ENCODE assay signal across 8 mouse cellular contexts in the genomic region with DNA sequence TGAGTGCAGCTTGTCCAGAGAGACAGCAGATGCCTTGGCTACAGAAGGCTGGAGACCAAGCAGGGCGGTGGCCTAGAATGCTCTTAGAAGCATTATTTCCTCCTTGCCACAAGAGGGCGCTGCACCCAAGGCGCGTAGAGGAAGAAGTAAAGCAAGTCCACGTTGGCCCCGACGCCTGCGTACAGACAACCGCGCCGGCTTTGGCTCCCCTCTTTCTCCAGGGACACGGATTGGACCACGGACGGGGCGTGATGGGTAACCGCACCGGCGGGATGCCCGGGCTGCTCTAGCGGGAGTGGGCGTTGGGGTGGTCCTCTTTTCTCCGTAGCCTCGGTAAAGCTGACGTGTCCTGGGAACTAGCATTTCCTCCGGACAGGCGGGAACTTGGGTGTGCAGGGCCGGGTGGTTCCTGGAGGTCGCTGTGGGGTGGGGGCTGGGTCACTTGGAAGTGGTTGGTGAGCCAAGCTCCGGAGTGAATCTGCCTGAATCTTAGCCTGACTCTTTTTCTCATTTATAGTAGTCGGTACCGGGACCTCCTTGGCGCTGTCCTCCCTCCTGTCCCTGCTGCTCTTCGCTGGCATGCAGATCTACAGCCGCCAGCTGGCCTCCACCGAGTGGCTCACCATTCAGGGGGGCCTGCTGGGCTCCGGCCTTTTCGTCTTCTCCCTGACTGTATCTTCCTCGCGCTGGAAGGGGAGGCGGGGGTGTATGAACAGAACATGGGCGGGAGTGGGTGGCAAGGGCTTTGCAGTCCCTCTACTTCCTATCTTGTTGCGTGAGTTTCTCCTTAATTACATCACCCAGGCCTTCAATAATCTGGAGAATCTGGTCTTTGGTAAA. TPM values are rescaled to one million over a fixed set of nuclear protein-coding genes. Genes with fewer than 3 reads are reported as not detected.
A peak's percentile ranks its signal among the peaks of the same experiment; 100 is the strongest.
DNase-seq lines count a peak whose midpoint lies in the region; ATAC-seq lines count a peak whose summit lies in the region.

A gene (minus strand): TSS at position 49 of the 840 bp plus-strand sequence.

- no peaks in the 10 kb centered on the region for H3K9me3 ChIP-seq in intestine, embryonic 14.5 days (ENCODE audit: control insufficient read depth, low read length)
- no peaks in the 10 kb centered on the region for H3K9me3 ChIP-seq in midbrain, embryonic 10.5 days (replicated peaks)

- peak within 1 kb of the TSS; percentile 52 for H3K27ac ChIP-seq in intestine, embryonic 14.5 days (ENCODE audit: low read depth)
- H3K27ac ChIP-seq in midbrain, embryonic 10.5 days (replicated peaks) = peak within 1 kb of the TSS; percentile 93

- peak within 1 kb of the TSS; percentile 65 for H3K4me3 ChIP-seq in intestine, embryonic 14.5 days (ENCODE audit: low read depth, low read length)
- peak within 1 kb of the TSS; percentile 86 for H3K4me3 ChIP-seq in midbrain, embryonic 10.5 days

- under 1% methylated on average over 42 of the region's 42 CpGs for WGBS in intestine, embryonic 14.5 days
- 1% methylated on average over 42 of the region's 42 CpGs for WGBS in midbrain, embryonic 10.5 days

- peak within 1 kb of the TSS; percentile 89 for H3K4me2 ChIP-seq in intestine, embryonic 14.5 days (ENCODE audit: low read length)

- H3K9ac ChIP-seq in intestine, embryonic 14.5 days (ENCODE audit: low read length) = peak within 1 kb of the TSS; percentile 71

- peak; percentile 93 for DNase-seq in adrenal gland, adult 2 months
- DNase-seq in embryo, embryonic 10.5 days (ENCODE audit: low spot score) = peak; percentile 95
- DNase-seq in gastrocnemius, postnatal 14 days = peak; percentile 91
- peak; percentile 92 for DNase-seq in intestine, embryonic 14.5 days (ENCODE audit: low spot score)
- DNase-seq in left cerebral cortex, postnatal 36 days (ENCODE audit: low spot score in 2 of 2) = peak; percentile 92 to 93
- DNase-seq in midbrain, embryonic 10.5 days (ENCODE audit: low spot score) = peak; percentile 92
- peak; percentile 91 for DNase-seq in right cerebral cortex, postnatal 36 days (ENCODE audit: low spot score in 2 of 2)
- peak; percentile 84 to 88 for DNase-seq in urinary bladder, postnatal 4 days (ENCODE audit: low spot score in 2 of 2)

- H3K27me3 ChIP-seq in intestine, embryonic 14.5 days (replicated peaks; ENCODE audit: control insufficient read depth, insufficient read depth, low read length) = no peaks in the 10 kb centered on the region
- H3K27me3 ChIP-seq in midbrain, embryonic 10.5 days (ENCODE audit: low read depth, poor library complexity, severe bottlenecking) = peaks cover 42% of the 10 kb centered on the region

- peaks cover 9% of the 10 kb centered on the region for H3K36me3 ChIP-seq in intestine, embryonic 14.5 days (ENCODE audit: control insufficient read depth, insufficient read depth, low read length)
- peaks cover 30% of the 10 kb centered on the region for H3K36me3 ChIP-seq in midbrain, embryonic 10.5 days

- intact Hi-C loops in gastrocnemius, postnatal 14 days (cut with DNase I; ENCODE audit: low total_unique reads) = loop anchor here (5.0 kb wide), 1 partner anchor 56 kb away; no protein-coding TSS in a partner anchor
- intact Hi-C loops in left cerebral cortex, postnatal 36 days (cut with DNase I) = no loop called here

- ATAC-seq in intestine, embryonic 14.5 days (replicated peaks; ENCODE audit: low FRiP score, low TSS enrichment, low read depth) = peak; percentile 69

- peaks cover 31% of the 10 kb centered on the region for H3K4me1 ChIP-seq in intestine, embryonic 14.5 days (replicated peaks; ENCODE audit: control insufficient read depth, insufficient read depth, low read length)
- H3K4me1 ChIP-seq in midbrain, embryonic 10.5 days = peaks cover 66% of the 10 kb centered on the region

RNA-seq across cellular contexts. Expression of the gene that starts here (rescaled TPM):
- 1 to 10 TPM; 1.9 to 2.3 TPM for total RNA-seq in adrenal gland, adult 2 months (2021)
- polyA plus RNA-seq in adrenal gland, adult 2 months (2012; rRNA removed) = 6.0 and 9.1 TPM in 2 replicates
- total RNA-seq in gastrocnemius, postnatal 14 days (2021) = under 1 TPM; 0.16 to 0.39 TPM
- polyA plus RNA-seq in intestine, embryonic 14.5 days (2014; fragmentation: Nextera tagmentation; extraction: Ambion mirVana) = 3.3 and 3.5 TPM in 2 replicates
- 10 to 100 TPM; 74.4 to 88.7 TPM for total RNA-seq in left cerebral cortex, postnatal 36 days (2021)
- polyA plus RNA-seq in midbrain, embryonic 10.5 days (2016; fragmentation: Nextera tagmentation; extraction: Ambion mirVana) = 5.7 and 11.5 TPM in 2 replicates

Comparison
In these comparisons a context has a peak if more than half of its experiments do, and no peak if none do; other contexts are left out.
1. Peak in every context shown above with its lines: DNase-seq, ATAC-seq, H3K4me3 ChIP-seq and H3K27ac ChIP-seq.
2. RNA of the gene that starts here (total RNA-seq): 74.4 to 88.7 TPM in left cerebral cortex, postnatal 36 days; 1.9 to 2.3 TPM in adrenal gland, adult 2 months and 0.16 to 0.39 TPM in gastrocnemius, postnatal 14 days; every median in the first group is over 10 times any median in the second.
3. Peak in DNase-seq in gastrocnemius, postnatal 14 days; RNA of the gene not detected or under 1 TPM.